Mouse (Mus musculus) bone marrow, adult 2 months (tissue): Measurements from ENCODE around the gene Acer3.

Experiments used
- CTCF ChIP-seq: fragments of 200-500 bp; IDR thresholded peaks from 2 replicates; pipeline ENCODE4 v1.5.1; 2011; ENCODE audit warnings: low read length, control low read depth; ENCODE audit not compliant: control insufficient read depth, insufficient read depth
- POLR2A ChIP-seq: fragments of 200-500 bp; IDR thresholded peaks from 2 replicates; pipeline ENCODE4 v1.6.1; 2011; ENCODE audit warnings: low read depth, mild to moderate bottlenecking, control low read depth, low read length, borderline replicate concordance; ENCODE audit not compliant: control insufficient read depth

GRCm38 (mm10) chr7:98164999-98165528, 155.9 kb downstream of the Acer3 start:
- TF ChIP-seq CTCF (peak; percentile 32; the same call in 1 of the 2 replicates), POLR2A (peak; percentile 43; the same call in 1 of the 2 replicates)
